Mouse (Mus musculus) embryonic stem cell, embryonic (primary cell): ENCODE measurements around the gene 4930548H24Rik.

Experiments used
- CTCF ChIA-PET, 4 experiments: fragments of 300-600 bp in 2 of 4; fragments of 350-600 bp in 2 of 4; sonication (Branson Sonifier 250); formaldehyde crosslinking; loops; one replicate each; lab custom pipeline; 2022; ENCODE audit warnings: inconsistent platforms in 2 of 4; lab: Charles Lee
- POLR2A ChIA-PET, 4 experiments: fragments of 300-600 bp in 2 of 4; fragments of 350-600 bp in 2 of 4; sonication (Branson Sonifier 250); formaldehyde crosslinking; loops; one replicate each; lab custom pipeline; 2022; ENCODE audit warnings: antibody characterized with exemption in 4 of 4, inconsistent platforms in 1 of 4; lab: Charles Lee

The 4930548H24Rik gene

DNA sequence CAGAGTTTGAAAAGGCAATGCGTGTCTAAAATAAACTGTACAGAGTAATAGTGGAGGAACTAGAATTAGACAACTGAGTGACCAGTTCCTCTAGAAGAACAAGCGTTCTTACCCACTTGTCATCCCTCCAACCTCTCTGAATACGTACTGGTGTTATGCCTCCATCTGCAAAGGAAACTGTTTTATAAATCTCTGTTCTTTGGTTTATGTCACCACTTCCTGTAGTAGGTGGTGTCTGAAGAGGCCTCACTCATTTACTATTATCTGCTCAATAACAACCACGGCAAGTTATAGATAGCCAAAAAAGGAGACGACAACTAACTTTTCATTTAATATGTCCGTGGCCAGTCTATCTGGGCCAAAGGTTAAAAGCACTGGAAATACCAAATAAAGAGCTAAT lies 35.0 kb downstream of the 4930548H24Rik start:
- POLR2A ChIA-PET: interaction anchor here in 2 of 4 experiments (0.6 to 3.4 kb wide), 3 partner anchors 9 to 77 kb away, joined by 3 to 22 read pairs (median 4); partner anchors contain the start of gene Mrpl33 (in 1 of the 2)
- CTCF ChIA-PET: no interaction called here

GRCm38 (mm10) chr5:31526354-31527116 lies 41.0 kb downstream of the 4930548H24Rik start, which contains the start of gene Slc4a1ap:
Gene Slc4a1ap (plus strand): TSS chr5:31526995.
- CTCF ChIA-PET: no interaction called here
- POLR2A ChIA-PET: interaction anchor here (0.5 to 2.9 kb wide), 25 partner anchors 8 to 957 kb away, joined by 3 to 9 read pairs (median 4); partner anchors contain the start of genes Gm29609 (in 1 of the 4), Gtf3c2 (in 1 of the 4) and Zfp512 (in 1 of the 4)

- CTCF ChIA-PET: interaction anchor here in 1 of 4 experiments (0.5 kb wide), 1 partner anchor 458 kb away, joined by 5 read pairs; no protein-coding TSS in a partner anchor
- POLR2A ChIA-PET: interaction anchor here (0.6 to 2.9 kb wide), 20 partner anchors 9 to 957 kb away, joined by 3 to 9 read pairs (median 4); partner anchors contain the start of genes Gm29609 (in 1 of the 4), Gtf3c2 (in 1 of the 4) and Zfp512 (in 1 of the 4)
These were observed 41.7 kb downstream of the 4930548H24Rik start for GRCm38 (mm10) chr5:31527117-31527680.

DNA sequence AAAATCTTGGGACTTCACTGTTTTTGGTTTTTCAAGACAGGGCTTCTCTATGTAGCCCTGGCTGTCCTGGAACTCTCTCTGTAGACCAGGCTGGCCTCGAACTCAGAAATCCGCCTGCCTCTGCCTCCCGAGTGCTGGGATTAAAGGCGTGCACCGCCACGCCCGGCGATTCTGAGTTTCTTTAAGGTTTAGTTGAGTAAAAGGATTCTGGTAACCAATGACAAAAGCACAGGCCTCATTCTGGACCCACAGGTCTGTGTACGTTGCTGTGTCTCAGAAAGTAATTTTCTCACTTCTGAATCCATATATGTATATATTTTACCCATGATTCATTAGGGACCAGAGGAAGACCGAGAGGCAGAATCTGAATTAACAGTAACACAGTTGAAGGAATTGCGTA lies 42.2 kb downstream of the 4930548H24Rik start, which contains the start of gene Supt7l:
Supt7l (minus strand) TSS at position 101 of the 400 bp plus-strand sequence.
- CTCF ChIA-PET: interaction anchor here in 2 of 4 experiments (0.5 to 0.7 kb wide), 2 partner anchors 457 to 678 kb away, joined by 5 read pairs; no protein-coding TSS in a partner anchor

GRCm38 (mm10) chr5:31528560-31528959 lies 43.0 kb downstream of the 4930548H24Rik start:
- CTCF ChIA-PET: no interaction called here

More for the DNA sequence above, 42.2 kb downstream of the 4930548H24Rik start, which contains the start of gene Supt7l:
- POLR2A ChIA-PET: interaction anchor here in 3 of 4 experiments (1.0 to 2.9 kb wide), 11 partner anchors 9 to 326 kb away, joined by 3 to 9 read pairs (median 5); partner anchors contain the start of gene Zfp512 (in 1 of the 3)

DNA sequence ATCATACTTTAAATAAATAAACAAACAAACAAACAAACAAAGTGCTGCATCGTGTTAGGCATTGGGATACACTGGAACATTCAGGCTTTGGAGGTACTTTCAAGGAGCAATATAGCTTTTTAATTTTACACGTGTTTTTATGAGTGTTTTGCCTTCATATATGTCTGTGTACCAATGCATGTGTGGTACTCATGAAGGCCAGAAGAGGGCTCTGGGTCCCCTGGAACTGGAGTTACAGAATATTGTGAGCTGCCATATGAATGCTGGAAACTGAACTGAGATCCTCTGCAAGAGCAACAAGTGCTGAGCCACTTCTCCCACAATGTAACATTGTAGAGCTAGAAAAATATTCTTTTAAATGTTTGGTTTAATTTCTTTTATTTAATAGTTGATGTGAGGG lies 49.7 kb downstream of the 4930548H24Rik start:
- ChIA-PET POLR2A (interaction anchor here in 2 of 4 experiments (0.7 to 2.2 kb wide), 7 partner anchors 8 to 84 kb away, joined by 3 to 6 read pairs (median 3); partner anchors contain the start of genes Slc4a1ap (in 1 of the 2) and Supt7l (in 1 of the 2)), CTCF (interaction anchor here in 2 of 4 experiments (0.7 to 1.1 kb wide), 3 partner anchors 28 to 1556 kb away, joined by 3 to 9 read pairs (median 3); no protein-coding TSS in a partner anchor)

More at GRCm38 (mm10) chr5:31528560-31528959, 43.0 kb downstream of the 4930548H24Rik start:
- POLR2A ChIA-PET: interaction anchor here in 2 of 4 experiments (0.6 to 2.9 kb wide), 7 partner anchors 10 to 616 kb away, joined by 3 to 9 read pairs (median 4); partner anchors contain the start of genes Emilin1 (in 1 of the 2) and Gpn1 (in 1 of the 2)
